Mouse (Mus musculus) CH12.LX (cell line): ENCODE measurements at regions not wholly inside any gene's neighbourhood (a gene's known extent, or its start where the extent isn't known, plus 50 kb on each side); places are given as distances from the start of the nearest gene placed in this dataset.

Experiments
- CHD1 ChIP-seq: IDR thresholded peaks from 2 replicates; pipeline ENCODE4 v1.6.1; 2012; ENCODE audit warnings: low read depth, low read length, improper control_type of control experiment, inconsistent platforms
- CTCF ChIP-seq, 2 experiments: IDR thresholded peaks in 1 of 2; conservative IDR thresholded peaks in 1 of 2; 2 replicates each; pipeline ENCODE4 v1.5.1; 2011 to 2012; ENCODE audit warnings: low read depth in 2 of 2, low read length in 2 of 2, improper control_type of control experiment in 1 of 2, inconsistent platforms in 1 of 2, mild to moderate bottlenecking in 1 of 2, moderate library complexity in 1 of 2
- EP300 ChIP-seq: IDR thresholded peaks from 2 replicates; pipeline ENCODE4 v1.6.1; 2011; ENCODE audit warnings: low read length, improper control_type of control experiment
- ETS1 ChIP-seq: conservative IDR thresholded peaks from 2 replicates; pipeline ENCODE4 v1.6.1; 2012; ENCODE audit warnings: low read depth, mild to moderate bottlenecking, inconsistent platforms, low read length, improper control_type of control experiment, moderate library complexity
- JUND ChIP-seq: conservative IDR thresholded peaks from 2 replicates; pipeline ENCODE4 v1.6.1; 2011; ENCODE audit warnings: low read depth, low read length, improper control_type of control experiment
- MEF2A ChIP-seq: IDR thresholded peaks from 2 replicates; pipeline ENCODE4 v1.6.1; 2014; ENCODE audit warnings: low read depth, mild to moderate bottlenecking, inconsistent platforms, low read length, improper control_type of control experiment, borderline replicate concordance
- MYC ChIP-seq: IDR thresholded peaks from 2 replicates; pipeline ENCODE4 v1.6.1; 2011; ENCODE audit warnings: low read depth, mild to moderate bottlenecking, improper control_type of control experiment, low read length
- NELFE ChIP-seq: IDR thresholded peaks from 2 replicates; pipeline ENCODE4 v1.6.1; 2011; ENCODE audit warnings: low read depth, low read length, improper control_type of control experiment
- NRF1 ChIP-seq: IDR thresholded peaks from 2 replicates; pipeline ENCODE4 v1.6.1; 2014; ENCODE audit warnings: low read depth, mild to moderate bottlenecking, inconsistent platforms, low read length, improper control_type of control experiment, moderate library complexity
- POLR2A ChIP-seq: IDR thresholded peaks from 2 replicates; pipeline ENCODE4 v1.6.1; 2011; ENCODE audit warnings: low read depth, mild to moderate bottlenecking, improper control_type of control experiment, low read length
- UBTF ChIP-seq: IDR thresholded peaks from 2 replicates; pipeline ENCODE4 v1.6.1; 2012; ENCODE audit warnings: low read depth, mild to moderate bottlenecking, inconsistent platforms, low read length, improper control_type of control experiment, moderate library complexity
- USF2 ChIP-seq: conservative IDR thresholded peaks from 2 replicates; pipeline ENCODE4 v1.6.1; 2011; ENCODE audit warnings: low read depth, low read length, improper control_type of control experiment

GRCm38 (mm10) chr15:85656852-85657251 lies 74.6 kb upstream of the Wnt7b start:
- TF ChIP-seq ETS1 (no peak), CTCF (conservative IDR thresholded peaks at IDR 0.05 in 1 of 2, IDR thresholded peaks at IDR 0.05 in 1 of 2; ENCODE audit: low read depth in 2 of 2, low read length in 2 of 2) (no peak), MYC (no peak), USF2 (no peak), NELFE (no peak), EP300 (no peak), POLR2A (no peak), CHD1 (no peak), MEF2A (no peak), UBTF (no peak), JUND (no peak), NRF1 (no peak)
